Mouse (Mus musculus) B cell, adult 2 months (primary cell): ENCODE measurements at regions not wholly inside any gene's neighbourhood (a gene's known extent, or its start where the extent isn't known, plus 50 kb on each side); places are given as distances from the start of the nearest gene placed in this dataset.

Experiments used
- DNase-seq, 2 experiments: peaks; one replicate each; pipeline ENCODE4 v3.0.0; 2022

DNA sequence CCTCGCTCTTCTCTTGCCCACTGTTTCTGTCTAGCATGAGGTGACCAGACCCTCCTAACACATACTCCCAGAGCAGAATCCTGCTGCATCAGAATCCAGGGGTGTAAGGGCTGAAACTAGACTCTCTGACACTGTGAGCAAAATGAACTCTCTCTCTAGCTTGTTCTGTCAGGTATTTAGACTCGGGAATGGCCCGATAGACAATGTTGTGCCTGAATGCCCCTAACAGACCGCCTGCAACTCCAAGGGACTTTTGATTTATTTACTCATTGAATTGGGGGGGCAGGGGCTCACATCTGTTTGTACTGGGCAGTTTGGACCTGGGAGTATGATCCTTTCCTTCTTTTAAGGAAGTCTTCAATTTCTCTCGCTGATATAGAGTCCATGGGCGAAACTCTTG is 469.3 kb upstream of the Trpc7 start:
- no peak for DNase-seq

DNA sequence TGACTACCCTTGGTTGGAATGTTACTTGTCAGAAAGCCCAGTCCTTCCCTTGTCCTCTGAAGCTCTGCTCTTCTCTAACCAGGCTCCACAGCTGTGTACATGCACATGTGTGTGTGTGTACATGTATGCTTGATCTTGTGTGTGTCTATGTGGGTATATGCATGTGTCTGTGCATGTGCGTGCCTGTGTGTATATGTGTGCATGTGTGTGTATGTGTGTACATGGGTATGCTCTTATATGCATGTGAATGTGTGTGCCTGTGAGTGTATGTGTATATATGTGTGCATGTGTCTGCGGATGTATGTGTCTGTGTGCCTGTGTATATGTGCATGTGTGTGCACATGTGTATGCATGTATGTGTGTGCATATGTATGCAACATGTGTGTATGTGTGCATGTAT is 468.6 kb upstream of the Trpc7 start:
- no peak for DNase-seq

DNA sequence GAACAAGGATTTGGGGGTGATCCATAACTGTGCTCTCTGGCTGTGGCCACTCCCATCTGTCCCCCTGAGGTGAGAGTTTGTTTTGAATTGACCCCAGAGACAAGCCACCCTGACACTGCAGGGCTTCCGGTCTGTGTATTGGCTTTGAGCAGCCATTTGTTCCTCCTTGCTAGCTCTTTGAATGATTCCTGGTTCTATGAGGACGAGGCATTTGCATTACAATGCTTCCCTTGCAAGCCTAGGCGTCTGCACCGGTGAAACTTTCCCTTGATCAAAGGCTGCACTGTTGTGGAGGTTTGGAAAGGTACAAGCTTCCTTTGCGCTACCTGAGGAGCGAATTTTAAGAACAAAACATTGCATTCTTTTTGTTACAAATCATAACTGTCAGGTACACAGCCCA is 466.8 kb upstream of the Trpc7 start:
- DNase-seq = no peak

DNA sequence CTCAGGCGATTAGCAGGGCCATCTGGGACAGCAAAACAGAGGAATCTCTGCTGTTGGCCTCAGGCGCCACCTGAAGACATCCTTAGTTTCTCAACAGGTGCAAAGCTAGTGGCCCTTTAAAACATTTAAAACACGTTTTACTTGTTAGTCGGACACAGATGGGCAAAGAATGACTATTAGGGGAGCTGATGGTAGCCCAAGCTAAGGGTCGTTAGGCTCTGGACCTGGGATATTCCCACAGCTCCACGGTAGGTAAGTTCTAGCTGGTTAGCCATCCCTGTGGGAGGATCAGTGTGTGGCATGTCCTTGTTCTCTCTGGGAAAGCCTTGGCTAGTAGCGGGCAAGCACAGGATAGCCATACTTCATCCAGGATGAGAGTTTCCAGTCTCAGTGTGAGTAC is 465.5 kb upstream of the Trpc7 start:
- no peak for DNase-seq

DNA sequence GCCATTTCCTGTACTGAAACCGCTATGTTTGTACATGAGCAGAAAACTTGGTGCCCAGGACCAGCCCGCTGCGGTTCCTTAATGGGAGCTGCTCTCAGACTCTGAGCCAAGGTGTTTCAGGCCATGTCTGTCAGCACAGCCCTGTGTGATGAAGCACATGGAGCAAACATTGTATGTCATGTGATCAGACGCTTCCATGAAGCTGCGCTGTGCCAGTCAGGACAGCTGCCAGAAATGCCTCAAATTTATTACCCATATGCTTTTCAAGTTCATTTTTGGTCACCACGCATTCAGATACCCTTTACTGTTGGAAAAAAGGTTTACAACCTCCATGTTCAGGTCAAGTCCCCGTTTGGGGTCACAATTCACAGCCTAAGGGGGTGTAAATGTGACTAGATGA is 458.8 kb upstream of the Trpc7 start:
- no peak for DNase-seq

DNA sequence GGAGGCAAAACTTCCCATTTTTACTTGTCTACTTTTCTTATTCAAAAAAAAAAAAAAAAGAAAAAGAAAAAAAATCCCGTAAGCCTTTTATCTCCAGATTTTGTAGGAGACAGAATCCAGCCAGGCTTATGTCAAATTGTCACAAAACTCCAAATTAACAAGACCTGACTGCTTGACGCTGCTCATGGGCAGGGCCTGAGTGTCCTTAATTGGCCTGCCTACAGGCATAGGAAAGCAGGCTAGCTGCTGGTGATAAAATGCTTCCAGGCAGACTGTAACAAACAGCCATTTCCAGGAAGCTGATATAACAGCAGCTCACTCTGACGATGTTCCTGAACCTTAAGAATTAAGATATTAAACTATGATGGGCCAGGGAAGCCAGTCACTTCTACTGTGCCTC is 458.2 kb upstream of the Trpc7 start:
- no peak for DNase-seq

DNA sequence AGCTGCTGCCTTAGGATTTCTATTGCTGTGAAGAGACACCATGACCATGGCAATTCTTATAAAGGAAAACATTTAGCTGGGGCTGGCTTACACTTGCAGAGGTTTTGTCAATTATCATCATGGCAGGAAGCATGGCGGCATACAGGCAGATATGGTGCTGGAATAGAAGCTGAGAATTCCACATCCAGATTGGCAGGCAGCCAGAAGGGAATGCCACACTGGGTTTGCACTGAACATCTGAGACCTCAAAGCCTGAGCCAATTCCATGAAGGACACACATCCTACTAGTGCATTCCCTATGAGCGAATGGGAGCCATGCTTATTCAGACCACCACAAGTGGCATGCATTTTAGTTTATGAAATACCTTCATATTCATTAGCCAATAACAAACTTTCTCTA is 455.0 kb upstream of the Trpc7 start:
- no peak for DNase-seq

DNA sequence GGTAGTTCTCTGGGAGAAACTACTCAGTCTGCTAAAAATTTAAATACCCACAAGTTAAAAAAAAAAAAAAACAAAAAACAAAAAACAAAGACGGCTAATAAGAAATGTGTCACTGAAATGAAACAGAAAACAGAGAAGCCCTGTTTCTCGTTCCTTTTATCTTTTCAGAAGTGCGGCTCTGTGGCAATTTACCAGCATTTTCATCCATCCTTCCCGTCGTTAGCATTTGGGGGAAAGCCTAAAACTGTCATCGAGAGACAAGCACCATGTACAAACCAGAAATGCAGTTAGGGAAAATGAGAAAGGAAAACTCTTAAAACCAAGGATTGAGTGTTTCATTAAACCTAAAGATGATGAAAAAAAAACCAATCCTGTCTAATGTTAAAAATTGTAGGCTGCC is 442.9 kb upstream of the Trpc7 start:
- no peak for DNase-seq

DNA sequence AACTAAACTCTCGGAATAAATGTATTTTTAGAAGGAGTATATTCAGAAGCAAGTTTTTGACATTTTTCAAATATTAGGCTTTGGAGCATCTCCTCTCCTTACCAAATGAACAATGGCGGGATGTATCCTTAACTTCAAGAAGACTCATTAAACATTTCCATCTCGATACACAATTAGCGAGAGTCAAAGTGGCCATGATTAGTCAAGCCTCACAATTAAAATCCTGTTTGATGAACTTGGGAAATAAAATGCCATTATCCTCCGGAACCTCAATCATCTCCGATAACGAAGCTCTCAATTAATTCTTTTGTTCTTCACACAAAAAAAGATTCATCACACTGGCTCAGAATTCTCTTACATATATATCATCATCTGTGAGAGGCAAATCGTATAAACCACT is 440.8 kb upstream of the Trpc7 start:
- no peak for DNase-seq

DNA sequence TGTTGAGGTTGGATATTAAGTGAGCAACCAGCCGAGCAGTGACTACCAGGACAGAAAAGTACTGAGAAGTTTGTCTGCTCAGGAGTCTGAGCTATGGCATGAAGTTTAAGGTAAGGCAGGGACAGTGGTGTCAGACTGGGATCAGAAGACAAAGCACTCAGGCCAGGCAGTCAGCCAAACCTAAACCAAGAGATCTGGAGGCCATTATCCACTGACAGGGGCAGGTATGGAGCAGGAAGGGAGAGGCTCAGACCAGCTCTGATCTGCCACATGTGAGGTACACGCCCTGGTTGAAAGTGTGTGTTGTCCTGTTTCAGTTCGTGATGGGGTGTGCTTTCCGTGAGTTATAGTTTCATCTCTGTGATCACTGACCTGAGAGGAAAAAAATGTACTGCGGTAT is 437.2 kb upstream of the Trpc7 start:
- DNase-seq = no peak

DNA sequence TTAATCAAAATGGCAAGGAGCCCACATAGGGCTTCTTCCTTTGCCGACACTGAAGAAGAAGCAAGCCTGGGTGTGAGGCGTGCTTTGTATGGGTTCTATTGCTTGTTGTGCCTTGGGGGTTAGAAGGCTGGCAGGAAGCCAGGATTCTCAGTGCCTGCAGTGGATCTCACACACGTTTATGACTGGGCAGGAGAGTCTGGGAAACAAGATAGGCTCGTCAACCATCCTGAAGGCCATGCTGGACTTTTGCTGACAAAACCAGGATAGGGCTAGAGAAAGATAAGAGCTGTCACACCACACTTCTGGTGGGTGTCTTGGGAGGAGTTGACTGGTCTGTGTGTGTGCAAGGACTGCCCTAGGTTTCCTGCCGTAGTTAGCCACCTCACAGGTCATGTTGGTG is 436.1 kb upstream of the Trpc7 start:
- DNase-seq = no peak

DNA sequence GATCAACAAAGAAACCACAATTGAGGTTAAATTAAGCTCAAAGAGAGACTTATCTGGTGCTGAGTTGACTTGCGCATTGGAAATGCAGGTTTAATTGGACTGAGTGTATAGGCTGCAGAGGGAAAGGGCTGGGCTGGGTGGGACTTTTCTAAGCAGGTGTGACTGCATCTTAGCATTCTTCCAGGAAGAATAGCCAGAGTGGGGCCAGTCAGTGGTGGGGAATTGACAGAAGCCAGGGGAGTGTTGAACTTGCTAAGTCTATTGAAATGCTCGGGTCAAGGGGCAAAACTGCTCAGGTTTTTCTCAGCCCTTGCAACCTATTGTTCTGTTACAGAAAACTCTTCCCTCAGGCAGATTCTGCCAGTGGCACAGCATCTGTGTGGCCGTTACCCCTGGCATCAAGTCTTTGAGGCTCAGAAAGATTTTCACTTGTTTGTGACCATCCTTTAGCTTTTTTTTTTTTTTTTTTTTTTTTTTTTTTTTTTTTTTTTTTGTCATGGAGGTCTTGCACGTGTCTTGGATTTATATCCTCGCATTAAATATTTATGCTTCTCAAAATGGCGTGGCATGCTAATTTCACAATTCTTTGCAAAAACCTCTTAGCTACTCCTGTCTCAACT is 429.6 kb upstream of the Trpc7 start:
- no peak for DNase-seq

DNA sequence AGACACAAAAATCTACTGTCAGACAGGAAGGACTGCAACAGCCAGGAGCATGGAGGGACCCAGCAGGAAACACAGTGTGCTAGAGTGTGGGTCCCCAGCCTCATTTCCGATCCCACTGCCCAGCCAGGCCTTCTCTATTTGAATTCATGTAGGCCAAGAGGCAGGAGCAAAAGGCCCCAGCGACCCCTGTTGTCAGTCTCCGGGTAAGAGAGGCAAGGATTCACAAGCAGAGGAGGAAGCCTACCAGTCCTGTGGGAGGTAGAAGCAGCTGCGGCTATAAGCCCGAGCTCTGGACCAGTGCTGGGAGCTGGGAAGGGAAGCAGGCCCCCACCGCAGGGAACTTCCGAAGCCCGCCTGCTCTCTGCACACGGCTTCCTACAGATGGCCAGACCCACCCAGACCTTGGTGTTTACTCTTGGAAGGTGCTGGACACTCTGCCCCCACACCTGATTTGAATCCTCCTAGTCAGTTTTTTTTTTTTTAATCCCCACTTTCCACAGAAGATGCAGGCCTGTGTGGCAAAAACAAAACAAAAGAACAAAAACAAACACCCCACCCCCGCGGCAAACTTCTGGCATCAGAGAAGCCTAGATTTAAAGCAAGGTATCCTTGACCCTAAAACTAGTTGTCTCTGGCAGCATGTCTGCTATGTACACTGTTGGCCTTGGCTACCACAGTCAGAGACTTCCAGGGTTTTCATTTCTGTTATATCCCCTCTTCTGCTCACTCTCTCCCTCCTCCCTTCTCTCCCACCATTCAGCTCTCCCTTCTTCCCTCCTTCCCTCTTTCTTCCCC is 420.6 kb upstream of the Trpc7 start:
- no peak for DNase-seq

DNA sequence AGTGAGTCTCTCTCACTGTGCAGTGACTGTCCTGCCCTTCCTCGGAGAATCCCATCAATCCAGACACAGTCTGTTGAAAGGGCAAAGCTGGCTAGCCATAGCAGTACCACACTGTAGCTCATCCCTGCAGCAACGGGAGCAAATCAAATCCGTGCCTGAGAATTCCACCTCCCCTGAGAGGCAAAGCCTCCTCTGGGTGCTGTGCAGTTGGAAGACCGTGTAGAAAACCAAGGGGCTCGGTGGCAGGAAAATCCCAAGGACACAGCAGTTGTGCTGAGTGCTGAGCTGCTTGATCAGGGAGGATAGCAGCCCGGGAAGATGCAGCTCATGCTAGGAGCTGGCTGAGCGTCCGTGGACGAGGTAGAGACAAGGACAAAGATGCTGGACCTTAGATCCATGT is 418.7 kb upstream of the Trpc7 start:
- no peak for DNase-seq

DNA sequence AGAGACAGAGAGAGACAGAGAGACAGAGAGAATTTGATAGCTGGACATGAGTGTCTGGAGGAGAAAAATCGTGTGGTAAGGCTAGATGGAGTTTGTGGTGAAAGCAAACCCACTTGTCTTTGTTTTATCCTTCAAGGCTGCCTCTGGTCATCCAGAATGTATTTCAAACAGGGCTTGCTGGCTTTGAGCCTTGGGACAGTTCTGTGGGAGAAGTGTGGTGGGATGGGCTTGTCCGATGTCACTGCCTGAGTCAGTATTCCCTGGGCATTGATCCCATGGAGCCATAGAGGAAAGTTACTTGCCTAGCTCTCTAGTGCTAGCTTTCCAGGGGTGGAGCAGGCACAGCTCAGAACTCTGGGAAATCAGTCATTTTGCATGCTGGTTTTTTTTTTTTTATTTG is 417.9 kb upstream of the Trpc7 start:
- no peak for DNase-seq

DNA sequence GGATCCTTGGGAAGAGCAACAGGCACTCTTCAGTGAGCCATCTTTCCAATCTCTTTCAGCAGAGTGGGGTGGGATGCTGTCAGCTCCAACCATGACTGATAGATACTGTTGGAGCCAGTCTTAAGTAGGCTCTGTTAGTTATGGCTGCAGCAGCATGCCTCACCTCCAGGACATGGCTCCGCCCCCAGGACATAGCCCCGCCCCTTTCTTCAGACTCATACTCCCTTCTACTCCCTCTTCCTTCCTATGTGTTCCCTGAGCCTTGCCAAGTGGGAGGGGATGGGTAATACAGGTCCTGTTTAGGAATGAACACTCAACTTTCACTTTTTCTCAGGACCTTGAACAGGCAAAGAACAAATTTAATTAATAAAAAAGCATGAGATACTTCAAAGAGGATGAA is 415.4 kb upstream of the Trpc7 start:
- no peak for DNase-seq

DNA sequence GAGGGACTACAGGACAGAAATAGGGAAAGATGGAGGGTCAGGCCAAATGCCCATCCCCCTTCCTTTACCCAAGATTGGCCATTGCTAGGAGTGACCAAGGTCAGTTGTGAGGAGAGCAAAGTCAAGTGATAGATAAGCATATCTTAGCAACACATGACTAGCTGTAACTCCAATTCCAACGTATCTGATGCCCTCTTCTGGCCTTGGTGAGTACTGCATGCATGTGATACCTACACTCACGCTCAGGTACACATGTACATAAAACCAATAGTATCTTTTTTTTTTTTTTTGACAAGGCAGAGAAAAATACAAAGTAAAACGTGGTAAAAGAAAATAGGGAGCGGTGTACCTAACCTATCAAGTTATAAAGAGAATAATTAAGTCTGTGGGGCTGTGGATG is 413.8 kb upstream of the Trpc7 start:
- DNase-seq = no peak

DNA sequence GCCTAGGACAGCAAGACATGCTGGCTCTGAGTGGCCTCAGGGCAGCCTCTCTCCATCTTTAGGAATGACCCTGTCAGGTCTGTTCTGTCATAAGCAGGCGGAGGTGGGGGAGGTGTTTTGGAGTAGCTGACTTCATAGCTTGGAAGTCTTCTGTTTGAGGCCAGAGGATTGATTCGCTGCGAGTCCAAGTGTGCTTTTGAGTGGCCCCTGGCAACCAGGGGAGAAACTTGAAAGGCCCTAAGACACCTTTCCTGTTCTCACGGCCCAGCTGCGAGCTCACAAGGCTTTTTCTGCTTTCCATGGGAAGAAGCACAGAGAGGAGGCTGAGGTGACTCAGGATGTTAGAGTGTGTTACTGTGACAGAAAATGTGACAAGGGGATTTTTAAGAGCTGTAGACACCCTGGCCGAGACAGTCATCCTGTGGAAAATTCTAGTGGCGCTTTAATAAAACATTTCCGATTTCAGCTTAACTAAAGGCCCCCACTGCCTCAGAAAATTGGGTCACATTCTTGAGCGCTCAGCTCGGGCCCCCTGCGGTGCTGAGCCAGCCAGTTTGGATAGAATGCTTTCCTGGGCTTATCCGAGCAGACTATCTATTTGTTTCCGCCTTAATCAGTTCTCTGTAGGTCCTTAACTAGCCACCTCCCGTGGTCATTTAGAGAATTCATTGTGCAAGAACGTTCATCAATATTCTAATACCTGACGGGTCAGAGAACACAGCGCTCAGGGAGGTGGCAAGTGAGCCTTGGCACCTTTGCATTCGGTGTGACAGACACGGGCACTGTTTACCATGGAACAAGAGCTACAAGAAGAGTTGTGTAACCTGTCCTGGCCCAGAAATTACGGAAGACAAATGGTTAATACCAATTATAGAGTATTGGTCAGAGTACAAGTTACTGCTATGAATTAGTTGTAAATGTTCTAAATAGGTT is 412.4 kb upstream of the Trpc7 start:
- no peak for DNase-seq

DNA sequence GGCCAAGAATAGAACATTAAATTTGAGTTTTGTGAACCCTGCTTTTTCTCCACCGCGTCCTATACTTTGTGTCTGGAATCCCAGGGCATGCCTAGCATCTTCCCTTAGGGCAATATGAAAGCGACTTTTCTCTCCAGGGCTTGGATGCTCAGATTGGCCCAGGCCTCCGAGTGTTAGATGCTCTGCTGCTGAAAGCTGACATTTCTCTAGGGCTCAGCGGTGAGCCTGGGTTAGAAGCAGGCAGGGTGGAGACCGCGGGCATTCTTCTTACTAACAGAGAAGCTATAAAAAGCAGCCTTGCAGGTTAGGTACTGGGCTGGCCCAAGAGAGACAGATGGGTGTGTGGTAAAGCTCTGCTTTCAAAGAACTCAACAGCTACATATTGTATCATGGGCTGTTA is 409.8 kb upstream of the Trpc7 start:
- DNase-seq = no peak

DNA sequence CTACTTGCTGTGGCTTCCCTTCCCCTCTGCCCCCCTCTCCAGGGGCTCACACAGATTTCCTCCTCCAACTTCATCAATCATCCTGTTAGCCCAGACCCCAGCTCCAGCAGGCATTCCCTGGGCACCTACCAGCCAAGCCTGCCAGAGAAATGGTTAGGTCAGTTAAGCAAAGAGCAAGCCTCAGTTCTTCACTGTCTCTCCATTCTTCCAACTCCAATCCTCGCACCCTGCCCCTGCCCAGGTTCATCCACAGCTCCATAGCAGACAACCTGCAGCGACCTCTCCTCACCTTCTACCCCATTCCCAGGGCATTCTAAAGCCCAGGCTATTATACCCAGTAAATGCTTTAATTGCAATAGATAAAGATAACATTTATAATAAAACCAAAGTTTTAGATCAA is 408.0 kb upstream of the Trpc7 start:
- DNase-seq = no peak

DNA sequence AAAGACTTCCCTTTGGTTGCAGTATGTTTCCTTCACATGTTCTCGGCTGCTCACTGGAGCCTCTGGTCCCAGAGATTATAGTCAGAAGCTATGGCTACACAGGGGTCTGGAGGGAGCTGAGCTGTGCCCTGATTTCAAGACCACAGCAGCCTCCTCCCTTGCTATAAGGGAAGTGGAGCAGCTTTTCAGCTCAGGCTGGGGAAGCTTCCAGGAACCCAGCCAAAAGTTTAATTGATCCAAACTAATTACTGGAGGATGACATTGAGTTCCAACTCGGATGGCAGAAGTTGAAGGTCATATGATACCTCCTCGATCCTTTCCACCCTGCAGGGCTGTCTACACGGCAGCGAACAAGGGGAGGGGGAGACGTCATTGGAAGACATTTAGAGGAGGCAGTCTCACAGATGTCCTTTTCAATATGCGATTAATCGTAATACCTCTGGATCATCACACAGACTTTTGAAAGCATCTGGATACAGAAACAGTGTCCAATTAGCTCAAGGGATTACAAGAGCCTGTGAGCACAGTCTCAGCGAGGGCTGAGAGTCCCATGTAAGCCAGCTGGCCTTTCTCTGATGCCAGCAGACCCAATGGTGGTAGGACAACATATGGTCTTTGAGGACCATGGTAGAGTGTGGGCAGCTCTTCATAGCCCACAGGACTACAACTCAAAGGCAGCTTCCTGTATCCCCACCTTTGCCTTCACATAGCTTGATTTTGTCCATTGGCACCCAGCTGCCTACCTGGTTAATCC is 396.1 kb upstream of the Trpc7 start:
- DNase-seq = no peak

DNA sequence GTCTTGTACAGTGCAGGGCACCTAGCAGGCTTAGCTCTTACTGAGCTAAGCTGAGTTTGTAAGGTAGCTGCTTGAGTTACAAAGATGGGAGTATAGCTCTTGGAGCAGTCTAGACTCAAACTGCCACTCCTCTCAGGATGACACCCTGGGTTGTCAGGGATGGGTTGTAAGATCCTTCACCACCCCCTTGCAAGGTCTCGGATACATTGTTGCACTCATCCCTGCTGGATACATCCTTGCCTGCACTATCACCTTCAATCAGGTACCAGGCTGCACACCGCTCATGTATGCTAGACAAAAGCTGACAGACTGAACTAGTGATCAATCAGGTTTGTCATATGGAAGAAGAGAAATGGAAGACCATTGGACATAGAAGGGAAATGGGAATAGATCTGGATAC is 390.4 kb upstream of the Trpc7 start:
- no peak for DNase-seq

DNA sequence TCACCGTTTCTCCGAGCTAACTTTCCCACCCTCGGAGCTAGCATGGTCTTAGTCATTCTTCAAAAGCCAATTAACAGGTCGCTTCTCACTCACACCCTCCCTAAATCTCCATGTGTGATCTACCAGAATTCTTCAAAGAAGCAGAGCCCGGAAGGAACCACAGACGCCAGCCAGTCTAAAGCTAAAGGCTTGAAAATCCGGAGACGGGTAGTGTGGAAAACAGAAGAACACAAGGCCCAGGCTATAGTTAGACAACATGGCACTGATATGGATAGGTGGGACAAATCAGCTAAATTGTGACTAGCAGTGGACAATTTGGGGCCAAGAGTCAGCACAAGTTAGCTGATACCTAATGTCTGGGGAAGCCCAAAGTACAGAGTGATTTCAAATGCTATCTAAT is 387.0 kb upstream of the Trpc7 start:
- DNase-seq = no peak
